Mouse (Mus musculus) cortical plate, adult 2 months (tissue): ENCODE data around the gene Cenpu.

Experiments used
- CTCF ChIP-seq: fragments of 200-500 bp; IDR thresholded peaks from 2 replicates; pipeline ENCODE4 v1.5.1; 2011; ENCODE audit warnings: mild to moderate bottlenecking, control low read depth, low read length; ENCODE audit not compliant: insufficient read depth; ENCODE audit errors: extremely low read depth
- POLR2A ChIP-seq: fragments of 200-500 bp; IDR thresholded peaks from 2 replicates; pipeline ENCODE4 v1.6.1; 2011; ENCODE audit warnings: mild to moderate bottlenecking, low read length, control low read depth; ENCODE audit not compliant: insufficient read depth; ENCODE audit errors: extremely low read depth

DNA sequence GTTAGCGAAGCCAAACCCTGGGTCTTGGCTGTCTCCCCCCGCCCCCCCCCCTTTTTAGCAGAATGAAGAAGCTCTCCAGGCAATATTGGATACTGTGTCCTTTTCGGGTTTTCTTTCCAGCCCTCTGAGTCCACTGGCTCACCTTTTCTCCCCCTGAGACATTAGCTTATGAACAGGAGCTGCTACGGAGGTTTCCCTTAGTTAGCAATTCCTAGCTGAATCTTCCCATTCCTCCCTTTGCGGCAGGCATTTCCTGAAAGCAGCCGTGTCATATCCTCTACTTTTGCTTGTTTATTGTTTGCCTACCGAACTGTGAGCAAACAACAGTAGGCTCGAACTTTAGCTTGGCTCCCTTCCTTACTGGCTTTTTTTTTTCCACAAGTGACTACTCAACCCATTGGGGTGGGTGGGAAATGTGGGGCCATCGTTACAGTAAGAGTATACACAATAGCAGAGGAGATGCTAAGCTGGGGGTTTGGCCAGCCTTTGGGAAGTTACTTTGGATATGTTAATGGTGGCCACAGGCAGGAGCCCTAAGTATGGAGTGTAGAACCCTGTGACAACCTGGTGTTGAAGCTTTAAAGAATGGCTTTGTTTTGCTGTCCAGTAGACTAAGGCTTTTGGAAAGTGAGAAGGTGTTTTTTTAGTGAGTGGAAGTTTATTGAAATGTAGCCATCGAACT lies 67.0 kb downstream of the Cenpu start:
- no peak for TF ChIP-seq CTCF
- no peak for TF ChIP-seq POLR2A
